Mouse (Mus musculus) liver, adult 2 months (tissue): ENCODE measurements around the gene Lctl.
A peak's percentile ranks its signal among the peaks of the same experiment; 100 is the strongest.
"Not testable (repeated sequence)": the region's sequence is repeated elsewhere in the genome, so short reads cannot be mapped to it uniquely, and the experiment has no call there.

Source experiments
- CTCF ChIP-seq: fragments of 200-500 bp; IDR thresholded peaks from 2 replicates; pipeline ENCODE4 v1.5.1; 2011; ENCODE audit warnings: low read depth, low read length, control low read depth
- POLR2A ChIP-seq: fragments of 200-500 bp; IDR thresholded peaks from 2 replicates; pipeline ENCODE4 v1.6.1; 2011; ENCODE audit warnings: low read length, control low read depth; ENCODE audit not compliant: insufficient read depth; ENCODE audit errors: extremely low read depth

GRCm38 (mm10) chr9:64138896-64139295 is 21.9 kb downstream of the Lctl start:
- TF ChIP-seq POLR2A, result not testable (repeated sequence)
- TF ChIP-seq CTCF, result peak; percentile 65
